Mouse (Mus musculus): Measurements from ENCODE around the gene Dbnl.
A peak's percentile ranks its signal among the peaks of the same experiment; 100 is the strongest.

The Dbnl gene

GRCm38 (mm10) chr11:5788056-5789014 lies at the start of gene Dbnl:
TSS of gene Dbnl (plus strand) at chr11:5788488.
- peak; percentile 97 for DNase-seq (ENCODE audit: low spot score in 2 of 2)

GRCm38 (mm10) chr11:5738888-5739632 lies 49.2 kb upstream of the Dbnl start:
- DNase-seq (ENCODE audit: low spot score in 2 of 2): no peak

GRCm38 (mm10) chr11:5739846-5740245 lies 48.4 kb upstream of the Dbnl start:
- DNase-seq (ENCODE audit: low spot score in 2 of 2): peak in 1 of 2 experiments; percentile 28

- peak in 1 of 2 experiments; percentile 30 for DNase-seq (ENCODE audit: low spot score in 2 of 2)
Measured at GRCm38 (mm10) chr11:5740599-5740964, 47.7 kb upstream of the Dbnl start.

- DNase-seq (ENCODE audit: low spot score in 2 of 2): peak; percentile 67 to 73
Measured at GRCm38 (mm10) chr11:5740965-5741627, 47.2 kb upstream of the Dbnl start.

- DNase-seq (ENCODE audit: low spot score in 2 of 2): no peak
Measured at GRCm38 (mm10) chr11:5742106-5742505, 46.2 kb upstream of the Dbnl start.

- no peak for DNase-seq (ENCODE audit: low spot score in 2 of 2)
Measured at GRCm38 (mm10) chr11:5744951-5745350, 43.3 kb upstream of the Dbnl start.

- no peak for DNase-seq (ENCODE audit: low spot score in 2 of 2)
Measured at GRCm38 (mm10) chr11:5753755-5754154, 34.5 kb upstream of the Dbnl start.

- peak; percentile 93 for DNase-seq (ENCODE audit: low spot score in 2 of 2)
Measured at GRCm38 (mm10) chr11:5761820-5762632, 26.3 kb upstream of the Dbnl start, which contains the start of gene Urgcp. TSS of gene Urgcp (minus strand) at chr11:5762376.

GRCm38 (mm10) chr11:5762633-5762982 lies 25.7 kb upstream of the Dbnl start:
- no peak for DNase-seq (ENCODE audit: low spot score in 2 of 2)

- no peak for DNase-seq (ENCODE audit: low spot score in 2 of 2)
Measured at GRCm38 (mm10) chr11:5766019-5766418, 22.3 kb upstream of the Dbnl start.

- no peak for DNase-seq (ENCODE audit: low spot score in 2 of 2)
Measured at GRCm38 (mm10) chr11:5778481-5778880, 9.8 kb upstream of the Dbnl start.

- no peak for DNase-seq (ENCODE audit: low spot score in 2 of 2)
Measured at GRCm38 (mm10) chr11:5780035-5780499, 8.2 kb upstream of the Dbnl start.

- no peak for DNase-seq (ENCODE audit: low spot score in 2 of 2)
Measured at GRCm38 (mm10) chr11:5782199-5782944, 5.9 kb upstream of the Dbnl start.

GRCm38 (mm10) chr11:5785732-5786131 lies 2.6 kb upstream of the Dbnl start:
- DNase-seq (ENCODE audit: low spot score in 2 of 2): no peak

- no peak for DNase-seq (ENCODE audit: low spot score in 2 of 2)
Measured at GRCm38 (mm10) chr11:5787671-5788055, 625 bp upstream of the Dbnl start.

- DNase-seq (ENCODE audit: low spot score in 2 of 2): no peak
Measured at GRCm38 (mm10) chr11:5789071-5789753, 924 bp downstream of the Dbnl start.

- peak; percentile 45 to 70 for DNase-seq (ENCODE audit: low spot score in 2 of 2)
Measured at GRCm38 (mm10) chr11:5789754-5790333, 1.6 kb downstream of the Dbnl start.

GRCm38 (mm10) chr11:5790431-5790830 lies 2.1 kb downstream of the Dbnl start:
- no peak for DNase-seq (ENCODE audit: low spot score in 2 of 2)

Data from urinary bladder, postnatal 36 days (tissue).